Mouse (Mus musculus) sigmoid colon, adult 10 weeks (tissue): ENCODE results near the gene Mllt10. TPM values are rescaled to one million over a fixed set of nuclear protein-coding genes. Genes with fewer than 3 reads are reported as not detected.

Experiments
- polyA plus RNA-seq: library from polyadenylated mRNA; stranded (reverse); fragments of 350-450 nt; fragmentation: Illumina TruSeq; extraction: RNeasy Lipid Tissue Mini Kit (QIAGEN cat#74804); gene quantifications from one replicate; pipeline ENCODE4 v1.2.3, GENCODE M21; 2014; ENCODE audit warnings: low read depth, low replicate concordance

Gene Mllt10
- 44.3 TPM for polyA plus RNA-seq

GRCm38 (mm10) chr2:18055016-18055928 lies at the start of gene Mllt10:
Gene Mllt10, plus strand, starts transcription at chr2:18055237.

GRCm38 (mm10) chr2:18037491-18037890 lies 17.5 kb upstream of the Mllt10 start, which contains the start of gene A930004D18Rik:
Gene A930004D18Rik, minus strand, starts transcription at chr2:18037737.

GRCm38 (mm10) chr2:18048453-18049075 lies 6.5 kb upstream of the Mllt10 start, which contains the start of gene Skida1:
Gene Skida1, minus strand, starts transcription at chr2:18049051.

Other genes starting within 250 kb of the Mllt10 start
- not detected for gene H2al2a, start 58.3 kb upstream of the Mllt10 start, polyA plus RNA-seq
- gene A930004D18Rik, start 17.5 kb upstream of the Mllt10 start, polyA plus RNA-seq, result 0.50 TPM
- gene Skida1, start 6.2 kb upstream of the Mllt10 start, polyA plus RNA-seq, result 2.5 TPM